Mouse (Mus musculus) urinary bladder, postnatal 25 days (tissue): Measurements from ENCODE around the gene Atp2a2.

Experiments
- DNase-seq: peaks from one replicate; pipeline ENCODE4 v3.0.0; 2022; ENCODE audit warnings: low spot score

The Atp2a2 gene

GRCm38 (mm10) chr5:122519043-122519660 is 17.1 kb upstream of the Atp2a2 start:
- no peak for DNase-seq

- DNase-seq, result no peak
These were observed 16.2 kb upstream of the Atp2a2 start for GRCm38 (mm10) chr5:122518247-122518646.

- no peak for DNase-seq
These were observed 14.9 kb upstream of the Atp2a2 start for GRCm38 (mm10) chr5:122516901-122517300.

- no peak for DNase-seq
These were observed 14.2 kb upstream of the Atp2a2 start for GRCm38 (mm10) chr5:122516029-122516730.

- DNase-seq, result no peak
These were observed 12.1 kb upstream of the Atp2a2 start for GRCm38 (mm10) chr5:122514127-122514521.

GRCm38 (mm10) chr5:122513421-122514126 is 11.5 kb upstream of the Atp2a2 start:
- no peak for DNase-seq

GRCm38 (mm10) chr5:122512011-122512410 is 10.0 kb upstream of the Atp2a2 start:
- no peak for DNase-seq

GRCm38 (mm10) chr5:122511405-122511804 is 9.4 kb upstream of the Atp2a2 start:
- no peak for DNase-seq

- DNase-seq, result no peak
These were observed 8.7 kb upstream of the Atp2a2 start for GRCm38 (mm10) chr5:122510651-122511157.

GRCm38 (mm10) chr5:122509608-122510007 is 7.6 kb upstream of the Atp2a2 start:
- no peak for DNase-seq

- DNase-seq, result no peak
These were observed 6.9 kb upstream of the Atp2a2 start for GRCm38 (mm10) chr5:122508861-122509306.

GRCm38 (mm10) chr5:122507396-122507795 is 5.4 kb upstream of the Atp2a2 start:
- DNase-seq, result no peak

GRCm38 (mm10) chr5:122506462-122506861 is 4.4 kb upstream of the Atp2a2 start:
- DNase-seq, result no peak

- DNase-seq, result no peak
These were observed 3.5 kb upstream of the Atp2a2 start for GRCm38 (mm10) chr5:122505554-122505953.

- DNase-seq, result no peak
These were observed 1.7 kb upstream of the Atp2a2 start for GRCm38 (mm10) chr5:122503760-122504119.

- DNase-seq, result no peak
These were observed 1.2 kb upstream of the Atp2a2 start for GRCm38 (mm10) chr5:122503015-122503759.

GRCm38 (mm10) chr5:122501101-122502076 is 636 bp downstream of the Atp2a2 start:
- DNase-seq, result peak; percentile 56

- DNase-seq, result no peak
These were observed 1.5 kb downstream of the Atp2a2 start for GRCm38 (mm10) chr5:122500563-122500962.

- DNase-seq, result no peak
These were observed 1.9 kb downstream of the Atp2a2 start for GRCm38 (mm10) chr5:122500141-122500540.

- no peak for DNase-seq
These were observed 4.0 kb downstream of the Atp2a2 start for GRCm38 (mm10) chr5:122498046-122498445.

- no peak for DNase-seq
These were observed 5.0 kb downstream of the Atp2a2 start for GRCm38 (mm10) chr5:122496990-122497389.
